Mouse (Mus musculus): Measurements from ENCODE around the gene Hvcn1.

Hvcn1 gene

GRCm38 (mm10) chr5:122190465-122190864 is 16.1 kb upstream of the Hvcn1 start:
- TF ChIP-seq GATA4 (IDR thresholded peaks at IDR 0.05; ENCODE audit: insufficient replicate concordance, low read length) = no peak

DNA sequence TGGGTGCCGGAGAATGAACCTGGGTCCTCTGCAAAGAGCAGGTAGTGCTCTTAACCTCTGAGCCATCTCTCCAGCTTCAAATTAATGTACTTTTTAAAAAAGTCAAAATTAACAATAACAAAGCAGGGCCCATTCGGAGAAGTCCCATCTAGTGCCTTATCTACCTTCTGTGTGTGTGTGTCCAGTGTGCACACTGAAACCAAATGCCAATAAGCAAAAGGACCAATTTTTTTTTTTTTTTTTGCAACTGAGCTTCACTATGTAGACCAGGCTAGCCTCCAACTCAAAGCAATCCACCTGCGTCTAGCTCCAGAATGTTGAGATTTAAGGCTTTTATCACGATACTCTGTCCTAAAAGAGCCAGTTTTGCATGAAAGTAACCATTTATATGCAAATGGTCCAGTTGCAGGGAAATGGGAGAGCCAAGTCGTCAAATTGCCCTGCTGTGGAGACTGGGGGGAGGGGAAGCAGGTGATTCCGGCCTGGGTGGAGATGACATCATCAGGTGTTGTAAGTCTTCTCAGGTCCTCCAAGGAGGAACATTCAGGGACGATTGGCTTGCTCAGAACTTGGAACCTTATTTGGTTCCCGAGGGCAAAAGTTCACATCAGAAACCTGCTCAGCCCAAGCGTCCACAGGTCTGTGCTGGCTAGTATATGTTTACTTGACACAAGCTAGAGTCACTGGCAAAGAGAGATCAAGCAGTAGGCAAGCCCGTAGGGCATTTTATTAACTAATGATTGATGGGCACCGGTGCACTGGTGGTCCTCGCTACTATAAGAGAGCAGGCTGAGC is 15.1 kb upstream of the Hvcn1 start:
- no peak for TF ChIP-seq GATA4 (IDR thresholded peaks at IDR 0.05; ENCODE audit: insufficient replicate concordance, low read length)

DNA sequence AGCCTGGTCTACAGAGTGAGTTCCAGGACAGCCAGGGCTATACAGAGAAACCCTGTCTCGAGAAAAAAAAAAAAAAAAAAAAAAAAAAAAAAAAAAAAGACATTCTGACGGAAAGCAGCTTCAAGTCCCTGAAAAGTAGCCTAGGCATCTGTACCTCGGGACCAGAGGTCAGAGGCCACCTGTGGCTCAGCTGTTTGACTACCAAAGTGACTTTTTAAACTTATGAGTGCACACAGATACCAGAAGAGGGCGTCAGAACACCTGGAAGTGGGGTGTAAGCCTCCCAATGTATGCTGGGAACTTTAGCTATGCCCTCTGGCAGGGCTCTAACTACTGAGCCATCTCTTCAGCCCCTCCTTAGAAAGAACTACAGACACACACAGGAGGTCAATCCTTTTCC is 14.3 kb upstream of the Hvcn1 start:
- no peak for TF ChIP-seq GATA4 (IDR thresholded peaks at IDR 0.05; ENCODE audit: insufficient replicate concordance, low read length)

GRCm38 (mm10) chr5:122200872-122201271 is 5.7 kb upstream of the Hvcn1 start:
- no peak for TF ChIP-seq GATA4 (IDR thresholded peaks at IDR 0.05; ENCODE audit: insufficient replicate concordance, low read length)

DNA sequence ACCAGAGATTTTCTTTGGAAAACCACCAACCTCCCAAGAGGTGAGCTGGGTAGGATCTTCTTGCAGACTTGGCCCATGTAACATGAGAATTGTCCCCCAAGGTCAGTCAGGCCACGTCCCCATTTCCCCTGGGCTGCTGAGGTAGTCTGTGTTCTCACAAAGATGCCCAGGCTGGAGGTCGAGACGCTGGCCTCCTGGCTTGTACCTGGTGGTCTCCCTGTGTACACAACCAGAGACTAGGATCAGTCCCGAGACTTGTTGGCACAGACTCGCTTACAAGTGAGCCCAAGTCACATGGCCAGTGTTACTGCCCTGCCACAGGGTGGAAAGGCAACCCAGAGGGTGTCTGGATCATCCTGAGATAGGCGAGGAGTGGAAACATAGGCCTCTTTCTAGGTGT is 4.7 kb upstream of the Hvcn1 start:
- TF ChIP-seq GATA4 (IDR thresholded peaks at IDR 0.05; ENCODE audit: insufficient replicate concordance, low read length) = no peak

DNA sequence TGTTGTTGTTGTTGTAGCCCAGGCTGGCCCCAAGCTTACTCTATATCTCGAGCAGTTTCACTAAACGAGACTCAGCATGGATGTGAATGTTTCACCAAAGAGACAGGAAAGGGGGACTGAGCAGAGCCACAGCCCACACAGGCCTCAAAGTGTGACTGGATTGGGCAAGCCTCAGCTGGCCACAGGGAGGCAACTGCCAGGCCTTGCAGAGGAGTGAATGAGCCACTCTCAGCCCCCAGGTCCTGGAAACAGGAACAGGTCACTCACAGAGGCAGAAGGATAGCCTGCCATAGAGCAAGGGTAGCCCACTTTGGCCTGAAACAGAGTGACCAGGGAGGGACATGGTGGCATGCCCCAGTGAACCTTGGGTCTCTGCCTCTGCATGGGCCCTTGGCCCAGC is 2.4 kb upstream of the Hvcn1 start:
- TF ChIP-seq GATA4 (IDR thresholded peaks at IDR 0.05; ENCODE audit: insufficient replicate concordance, low read length) = no peak

- TF ChIP-seq GATA4 (IDR thresholded peaks at IDR 0.05; ENCODE audit: insufficient replicate concordance, low read length) = no peak
These were observed 2.3 kb downstream of the Hvcn1 start for GRCm38 (mm10) chr5:122208909-122209308.

DNA sequence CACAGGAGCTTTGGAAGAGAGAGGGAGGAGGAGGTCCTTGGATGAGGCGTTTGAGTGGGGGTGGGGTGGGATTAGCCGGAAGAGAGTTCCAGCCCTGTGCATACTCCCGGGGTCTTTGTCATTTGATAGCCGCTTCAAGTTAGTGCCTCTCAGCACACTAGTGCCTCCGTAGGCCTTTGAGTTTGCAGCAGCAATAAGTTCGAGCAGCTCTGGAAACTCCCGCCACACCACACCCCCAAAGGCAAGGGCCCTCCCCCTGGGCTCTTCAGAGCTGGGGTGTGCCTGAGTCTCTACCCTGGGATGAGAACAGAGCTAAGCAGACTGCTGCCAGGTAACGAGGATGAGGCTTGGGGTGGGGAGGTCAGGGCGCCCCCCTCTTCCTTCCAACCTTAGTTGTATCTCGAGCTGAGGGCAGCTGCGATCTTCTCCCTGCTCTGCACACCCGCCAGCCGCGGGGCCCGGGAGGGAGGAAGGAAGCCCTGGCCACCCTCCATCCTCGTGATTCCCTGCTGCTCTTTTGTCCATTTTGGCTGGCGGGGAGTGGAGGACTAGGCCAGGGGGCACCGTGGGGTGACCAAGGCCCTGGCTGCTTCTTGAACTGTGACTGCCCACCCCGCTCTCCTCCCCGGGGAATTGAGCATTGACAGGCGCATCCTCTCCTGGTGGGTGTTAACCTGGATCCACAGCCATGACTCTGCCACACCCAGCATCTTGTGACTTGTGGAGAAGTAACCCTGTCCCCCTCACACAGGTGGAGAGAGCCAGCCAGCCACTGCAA is 3.2 kb downstream of the Hvcn1 start:
- peak; percentile 12; the same call in 1 of the 2 replicates for TF ChIP-seq GATA4 (IDR thresholded peaks at IDR 0.05; ENCODE audit: insufficient replicate concordance, low read length)

DNA sequence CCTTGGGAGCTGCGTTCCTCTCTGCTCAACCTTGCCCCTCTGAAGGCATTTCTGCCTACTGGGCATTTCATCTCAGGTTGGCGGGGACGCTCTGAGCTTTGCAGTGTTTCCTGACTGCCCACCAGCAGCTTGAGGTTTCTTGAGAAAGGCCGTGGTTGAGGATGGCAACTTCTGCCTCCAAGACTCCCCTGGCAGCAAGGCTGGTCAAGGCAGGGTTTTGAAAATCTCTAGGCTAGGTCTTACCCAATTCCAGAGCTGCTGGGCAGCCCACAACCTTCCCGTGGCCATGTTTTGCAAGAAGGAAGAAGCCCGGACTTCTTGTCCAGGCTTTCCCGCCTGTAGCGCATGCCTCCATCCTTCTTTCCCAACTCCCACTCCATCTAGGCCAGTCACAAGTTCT is 4.3 kb downstream of the Hvcn1 start:
- TF ChIP-seq GATA4 (IDR thresholded peaks at IDR 0.05; ENCODE audit: insufficient replicate concordance, low read length) = no peak

- no peak for TF ChIP-seq GATA4 (IDR thresholded peaks at IDR 0.05; ENCODE audit: insufficient replicate concordance, low read length)
These were observed 5.5 kb downstream of the Hvcn1 start for GRCm38 (mm10) chr5:122212125-122212524.

GRCm38 (mm10) chr5:122213861-122214260 is 7.3 kb downstream of the Hvcn1 start:
- no peak for TF ChIP-seq GATA4 (IDR thresholded peaks at IDR 0.05; ENCODE audit: insufficient replicate concordance, low read length)

DNA sequence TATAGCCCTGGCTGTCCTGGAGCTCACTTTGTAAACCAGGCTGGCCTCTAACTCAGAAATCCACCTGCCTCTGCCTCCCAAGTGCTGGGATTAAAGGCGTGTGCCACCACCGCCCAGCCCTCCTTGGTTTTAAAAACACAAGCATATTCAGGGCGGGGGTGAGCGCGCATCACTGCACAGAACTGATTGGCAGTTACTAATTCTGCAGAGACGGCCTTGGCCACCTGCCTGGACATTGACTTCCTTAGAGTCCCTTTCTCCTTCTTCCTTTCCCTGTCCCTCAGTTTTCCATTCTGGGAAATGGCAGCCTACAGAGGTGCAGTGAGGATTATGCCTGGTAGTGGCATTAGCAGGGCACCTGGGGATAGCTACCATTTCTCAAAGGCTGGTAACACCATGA is 11.0 kb downstream of the Hvcn1 start:
- no peak for TF ChIP-seq GATA4 (IDR thresholded peaks at IDR 0.05; ENCODE audit: insufficient replicate concordance, low read length)

DNA sequence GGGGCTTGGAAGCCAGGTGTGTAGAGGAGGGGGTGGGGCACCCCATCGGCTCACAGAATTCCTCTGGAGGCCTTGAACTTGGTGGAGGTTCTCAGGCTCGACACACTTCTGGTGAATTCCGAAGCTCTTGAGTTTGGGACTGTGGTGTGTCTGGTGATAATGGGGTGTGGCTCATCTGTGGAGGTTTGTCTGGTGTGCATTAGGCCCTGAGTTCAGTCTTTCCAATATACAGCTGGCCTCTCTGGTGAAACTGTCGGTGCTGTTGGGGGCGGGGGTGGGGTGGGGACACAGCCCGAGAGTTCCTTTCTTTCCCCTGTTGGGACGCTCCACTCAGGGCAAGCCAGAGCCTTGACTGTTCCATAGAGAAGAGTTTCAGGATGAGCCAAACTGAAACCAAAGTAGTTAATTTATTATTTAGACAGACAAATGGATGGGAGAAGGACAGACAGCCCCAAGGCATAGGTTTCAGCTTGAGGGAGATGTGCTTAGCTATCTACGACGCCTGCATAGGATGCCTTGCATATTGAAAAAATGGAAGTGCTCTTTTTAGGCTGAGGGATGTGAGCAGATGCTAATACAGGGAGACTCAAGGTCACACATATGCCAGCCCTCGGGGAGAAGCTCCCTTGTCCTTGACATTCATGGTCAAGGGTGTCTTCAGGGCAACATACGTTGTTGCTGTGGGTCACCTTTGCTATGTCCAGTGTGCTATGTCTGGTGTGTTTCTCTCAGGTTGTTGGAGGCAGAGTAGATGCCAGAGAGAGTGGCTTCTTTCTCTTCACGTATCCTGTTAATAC is 11.7 kb downstream of the Hvcn1 start:
- no peak for TF ChIP-seq GATA4 (IDR thresholded peaks at IDR 0.05; ENCODE audit: insufficient replicate concordance, low read length)

DNA sequence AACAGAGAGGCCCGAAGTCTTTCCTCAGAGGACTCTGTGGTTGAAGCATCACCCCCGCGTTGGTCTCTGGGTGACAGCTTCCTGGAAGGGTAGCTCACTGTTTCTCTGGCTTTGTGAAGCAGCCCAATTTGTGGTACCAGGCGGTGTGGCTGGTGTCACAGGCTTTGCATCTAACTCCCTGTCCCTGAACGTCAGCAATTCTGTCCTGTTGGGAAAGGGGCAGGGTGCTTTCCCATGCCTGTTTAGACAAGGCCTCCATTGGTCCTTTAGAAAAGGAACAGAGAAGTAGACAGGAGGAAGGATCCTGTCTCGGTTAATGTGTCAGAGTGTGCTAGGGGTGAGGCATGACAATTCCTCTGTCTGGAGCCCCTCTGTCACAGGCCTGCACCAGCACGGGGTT is 12.3 kb downstream of the Hvcn1 start:
- TF ChIP-seq GATA4 (IDR thresholded peaks at IDR 0.05; ENCODE audit: insufficient replicate concordance, low read length) = no peak
